Mouse (Mus musculus) megakaryocyte, embryonic 14.5 days (primary cell): ENCODE results near the gene Crlf1. TPM values are rescaled to one million over a fixed set of nuclear protein-coding genes. Genes with fewer than 3 reads are reported as not detected.
A peak's percentile ranks its signal among the peaks of the same experiment; 100 is the strongest.

Experiments used
- H3K27me3 ChIP-seq: replicated peaks from 2 replicates; pipeline ENCODE3; 2012; ENCODE audit warnings: inconsistent platforms
- H3K36me3 ChIP-seq: replicated peaks from 2 replicates; pipeline ENCODE3; 2012; ENCODE audit warnings: low read length, inconsistent platforms, mixed read lengths
- H3K4me1 ChIP-seq: 2 replicates; pipeline ENCODE4 v1.6.1; 2012; ENCODE audit warnings: inconsistent platforms
- H3K4me3 ChIP-seq: replicated peaks from 2 replicates; pipeline ENCODE3; 2012; ENCODE audit warnings: moderate library complexity, mild to moderate bottlenecking, inconsistent platforms
- H3K9me3 ChIP-seq: 2 replicates; pipeline ENCODE4 v1.6.1; 2012; ENCODE audit warnings: inconsistent platforms
- FLI1 ChIP-seq: IDR thresholded peaks from 2 replicates; pipeline ENCODE4 v1.6.1; 2012; ENCODE audit warnings: low read length, inconsistent platforms, mixed read lengths
- GATA1 ChIP-seq: IDR thresholded peaks from 3 replicates; pipeline ENCODE4 v1.6.1; 2012; ENCODE audit warnings: mixed read lengths, low read length, inconsistent platforms, borderline replicate concordance
- polyA plus RNA-seq: library from polyadenylated mRNA; stranded (reverse); fragments of >175 nt; gene quantifications from 2 replicates; pipeline ENCODE4 v1.2.3, GENCODE M21; 2012; ENCODE audit warnings: low replicate concordance; ENCODE audit not compliant: insufficient read depth

Crlf1 gene
- polyA plus RNA-seq, 1 experiment = not detected

DNA sequence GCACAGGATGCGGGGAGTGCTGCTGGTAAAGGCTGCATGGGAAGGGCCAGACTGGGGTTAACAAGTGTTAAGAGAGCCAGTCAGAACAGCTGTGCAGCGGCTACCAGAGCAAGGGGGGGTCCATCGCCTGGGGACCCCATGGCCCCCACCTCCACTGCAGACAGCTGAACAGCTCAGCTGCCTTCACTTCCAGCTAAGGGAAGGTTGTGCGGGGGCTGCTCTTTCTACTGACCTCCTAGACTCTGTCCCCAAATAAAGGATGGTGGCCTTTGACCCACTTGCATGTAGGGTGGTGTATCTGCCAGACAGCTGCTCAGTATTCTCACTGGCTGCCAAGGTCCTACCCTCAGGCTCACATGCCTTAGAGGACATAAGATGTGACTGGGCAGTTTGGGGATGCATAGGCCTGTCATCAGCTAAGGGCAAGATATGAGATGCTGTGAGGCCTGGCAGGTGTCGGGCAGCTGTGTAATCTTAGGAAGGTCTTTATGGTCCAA lies 25.7 kb upstream of the Crlf1 start:
- Histone ChIP-seq H3K9me3 (no peaks in the 10 kb centered on the region), H3K36me3 (peaks cover 98% of the 10 kb centered on the region), H3K4me3 (no peak overlapping the region), H3K27me3 (no peaks in the 10 kb centered on the region), H3K4me1 (peaks cover 94% of the 10 kb centered on the region)
- TF ChIP-seq GATA1 (no peak), FLI1 (no peak)

DNA sequence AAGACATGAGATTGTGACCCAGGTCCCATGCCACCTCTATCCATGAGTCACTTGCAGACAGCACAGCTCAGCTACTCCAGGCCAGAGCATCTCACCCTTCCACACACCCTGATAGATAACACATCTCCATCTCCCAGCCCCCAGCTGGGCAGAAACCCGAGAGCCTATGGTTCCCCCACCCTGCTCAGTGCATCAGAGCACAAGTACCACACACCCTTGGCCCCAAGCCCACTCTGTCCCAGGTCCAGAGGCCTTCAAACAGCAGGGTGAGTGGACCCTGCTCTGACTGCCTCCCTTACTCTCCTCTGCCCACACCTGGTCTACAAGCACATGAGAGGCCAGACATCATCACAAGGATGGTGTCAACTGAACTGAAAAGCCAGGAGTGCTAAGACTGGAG lies 25.1 kb upstream of the Crlf1 start:
- TF ChIP-seq GATA1 (no peak), FLI1 (no peak)
- Histone ChIP-seq H3K9me3 (no peaks in the 10 kb centered on the region), H3K36me3 (peaks cover 98% of the 10 kb centered on the region), H3K4me3 (no peak overlapping the region), H3K4me1 (peaks cover 94% of the 10 kb centered on the region), H3K27me3 (no peaks in the 10 kb centered on the region)

- no peaks in the 10 kb centered on the region for H3K9me3 ChIP-seq
- H3K27me3 ChIP-seq = no peaks in the 10 kb centered on the region
- TF ChIP-seq FLI1 (no peak), GATA1 (no peak)
- peaks cover 96% of the 10 kb centered on the region for H3K36me3 ChIP-seq
- peaks cover 97% of the 10 kb centered on the region for H3K4me1 ChIP-seq
- H3K4me3 ChIP-seq = no peak overlapping the region
Measured at GRCm38 (mm10) chr8:70468733-70469132, 24.2 kb upstream of the Crlf1 start.

- Histone ChIP-seq H3K9me3 (no peaks in the 10 kb centered on the region), H3K4me3 (peak overlapping the region; percentile 20), H3K36me3 (peaks cover 92% of the 10 kb centered on the region), H3K4me1 (peaks cover 95% of the 10 kb centered on the region), H3K27me3 (no peaks in the 10 kb centered on the region)
- no peak for TF ChIP-seq FLI1
- TF ChIP-seq GATA1 = no peak
Measured at GRCm38 (mm10) chr8:70469295-70469916, 23.6 kb upstream of the Crlf1 start.

DNA sequence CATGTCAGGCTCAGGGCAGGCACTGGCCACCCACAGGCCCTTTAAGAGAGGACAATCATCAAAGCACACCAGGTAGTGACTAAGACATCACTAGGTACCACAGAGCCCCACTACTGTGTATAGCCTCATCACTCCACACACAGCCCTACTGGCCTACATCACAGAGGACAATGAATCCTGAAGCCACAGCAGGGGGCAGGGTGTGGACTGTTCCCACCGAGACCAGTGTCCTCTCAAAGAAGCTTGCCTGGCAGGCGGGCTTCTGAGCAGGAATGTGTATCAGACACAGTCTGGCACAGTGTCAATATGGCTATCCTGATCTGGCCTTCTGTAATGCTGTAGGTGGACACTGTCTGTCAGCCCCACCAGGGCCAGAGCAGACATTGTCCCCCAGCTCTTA lies 23.0 kb upstream of the Crlf1 start:
- Histone ChIP-seq H3K4me1 (peaks cover 92% of the 10 kb centered on the region), H3K27me3 (no peaks in the 10 kb centered on the region), H3K36me3 (peaks cover 87% of the 10 kb centered on the region), H3K4me3 (no peak overlapping the region), H3K9me3 (no peaks in the 10 kb centered on the region)
- TF ChIP-seq GATA1 (no peak), FLI1 (no peak)

DNA sequence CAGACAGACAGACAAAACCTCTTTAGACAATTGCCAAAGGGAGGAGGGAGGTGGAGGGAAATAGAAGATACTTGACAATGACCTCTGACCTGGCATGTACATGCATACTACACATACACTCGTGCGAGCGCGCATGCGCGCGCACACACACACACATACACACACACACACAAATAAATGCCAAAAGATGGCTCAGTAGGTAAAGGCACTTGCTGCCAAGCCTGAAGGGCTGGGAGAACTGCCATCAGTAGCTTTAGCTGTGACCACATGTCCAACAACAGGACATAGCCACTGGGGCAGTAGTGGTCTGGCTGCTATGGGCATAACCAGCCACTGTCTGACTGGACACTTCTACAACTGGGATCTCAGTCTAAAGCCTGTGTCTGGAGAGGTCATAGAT lies 21.1 kb upstream of the Crlf1 start:
- peaks cover 75% of the 10 kb centered on the region for H3K36me3 ChIP-seq
- no peaks in the 10 kb centered on the region for H3K27me3 ChIP-seq
- H3K4me1 ChIP-seq = peaks cover 87% of the 10 kb centered on the region
- TF ChIP-seq GATA1 (no peak), FLI1 (no peak)
- H3K9me3 ChIP-seq = no peaks in the 10 kb centered on the region
- no peak overlapping the region for H3K4me3 ChIP-seq

- Histone ChIP-seq H3K4me1 (peaks cover 58% of the 10 kb centered on the region), H3K36me3 (peaks cover 28% of the 10 kb centered on the region), H3K4me3 (peak within 1 kb of the TSS; percentile 99), H3K27me3 (peaks cover 30% of the 10 kb centered on the region), H3K9me3 (no peaks in the 10 kb centered on the region)
- TF ChIP-seq FLI1 (no peak), GATA1 (no peak)
Measured at GRCm38 (mm10) chr8:70476333-70477268, 16.4 kb upstream of the Crlf1 start, which contains the start of gene Klhl26. TSS of gene Klhl26 (minus strand) at chr8:70476968.

DNA sequence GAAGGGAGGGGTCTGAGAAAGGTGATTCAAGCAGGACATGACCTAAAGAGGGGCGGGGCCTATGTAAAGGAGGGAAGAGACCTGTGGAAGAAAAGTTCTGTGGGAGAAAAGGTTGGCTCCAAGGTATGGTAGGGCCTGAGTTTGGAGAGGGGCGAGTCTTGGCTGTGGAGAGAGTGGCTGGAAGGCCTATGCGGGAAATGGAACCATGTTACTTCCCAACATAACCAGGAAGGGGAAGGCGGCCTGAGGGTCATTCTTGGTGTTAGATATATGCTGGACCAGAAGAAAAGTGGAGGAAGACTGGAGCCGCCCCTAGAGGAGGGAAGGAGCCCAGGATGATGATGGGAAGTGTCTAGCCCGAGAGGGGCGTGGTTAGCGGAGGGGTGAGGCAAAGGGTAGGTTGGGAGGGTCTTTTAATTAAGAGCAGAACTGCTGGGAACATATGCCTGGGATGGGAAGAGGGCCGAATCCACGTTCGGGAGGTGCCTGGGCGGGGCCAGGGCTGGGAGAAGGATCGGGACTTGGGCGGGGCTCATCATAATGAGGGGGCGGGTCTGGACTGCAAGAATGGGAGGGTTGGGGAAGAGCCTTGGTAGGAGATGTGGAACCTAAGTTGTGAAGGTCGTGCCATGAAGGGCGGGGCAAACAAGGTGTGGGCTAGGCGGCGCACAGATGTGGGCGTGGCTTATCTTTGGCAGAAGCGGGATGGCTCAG lies 15.5 kb upstream of the Crlf1 start:
- H3K27me3 ChIP-seq = peaks cover 38% of the 10 kb centered on the region
- no peak for TF ChIP-seq GATA1
- TF ChIP-seq FLI1 = no peak
- H3K4me3 ChIP-seq = peak overlapping the region; percentile 99
- peaks cover 52% of the 10 kb centered on the region for H3K4me1 ChIP-seq
- peaks cover 20% of the 10 kb centered on the region for H3K36me3 ChIP-seq
- H3K9me3 ChIP-seq = no peaks in the 10 kb centered on the region

DNA sequence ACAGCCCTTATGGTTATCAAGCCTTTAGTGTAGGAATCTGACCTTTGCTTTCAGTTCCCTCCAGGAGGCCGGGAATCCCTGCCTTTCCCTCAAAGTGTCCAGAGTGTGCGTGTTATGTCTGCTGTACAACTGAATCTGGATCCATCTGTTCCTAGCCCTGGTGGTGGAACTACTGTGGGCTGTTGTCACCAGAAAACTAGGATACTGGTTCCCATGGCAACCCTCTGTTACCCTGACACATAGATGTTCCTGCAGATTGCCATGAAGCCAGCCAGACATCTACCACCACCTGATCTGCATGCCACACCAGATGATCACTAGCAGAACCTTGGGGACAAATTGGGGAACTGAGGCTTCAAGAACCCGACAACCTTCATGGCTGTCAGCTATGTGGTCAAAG lies 11.1 kb upstream of the Crlf1 start:
- peaks cover 34% of the 10 kb centered on the region for H3K4me1 ChIP-seq
- H3K27me3 ChIP-seq = peaks cover 82% of the 10 kb centered on the region
- TF ChIP-seq GATA1 = no peak
- no peak for TF ChIP-seq FLI1
- no peaks in the 10 kb centered on the region for H3K9me3 ChIP-seq
- no peak overlapping the region for H3K4me3 ChIP-seq
- H3K36me3 ChIP-seq = no peaks in the 10 kb centered on the region

DNA sequence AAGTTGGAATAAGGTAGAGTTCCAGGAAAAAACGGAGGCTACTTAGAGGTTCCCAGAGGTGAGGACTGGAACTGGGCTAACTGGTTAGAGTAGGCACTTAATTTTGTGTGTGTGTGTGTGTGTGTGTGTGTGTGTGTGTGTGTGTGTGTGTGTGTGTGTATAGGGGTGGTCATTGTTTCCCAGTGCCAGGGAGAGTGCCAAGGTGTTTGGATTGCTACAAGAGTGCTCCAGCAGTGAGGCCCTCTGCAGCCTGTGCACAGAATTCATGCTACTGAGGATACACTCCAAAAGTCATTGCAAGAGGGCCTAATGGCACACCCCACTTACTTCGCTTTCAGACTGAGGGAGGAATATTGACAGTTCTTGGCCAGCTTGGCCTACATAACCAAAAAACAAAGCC lies 10.0 kb upstream of the Crlf1 start:
- H3K9me3 ChIP-seq = no peaks in the 10 kb centered on the region
- no peak for TF ChIP-seq FLI1
- TF ChIP-seq GATA1 = no peak
- peaks cover 89% of the 10 kb centered on the region for H3K27me3 ChIP-seq
- peaks cover 31% of the 10 kb centered on the region for H3K4me1 ChIP-seq
- H3K4me3 ChIP-seq = no peak overlapping the region
- H3K36me3 ChIP-seq = no peaks in the 10 kb centered on the region
